Mouse (Mus musculus) thymus, adult 18-20 months (tissue): ENCODE measurements around the gene Tmigd3.

Experiments used
- DNase-seq, 2 experiments: peaks; one replicate each; pipeline ENCODE4 v3.0.0; 2022; ENCODE audit warnings: mixed read lengths in 2 of 2

Tmigd3 gene

DNA sequence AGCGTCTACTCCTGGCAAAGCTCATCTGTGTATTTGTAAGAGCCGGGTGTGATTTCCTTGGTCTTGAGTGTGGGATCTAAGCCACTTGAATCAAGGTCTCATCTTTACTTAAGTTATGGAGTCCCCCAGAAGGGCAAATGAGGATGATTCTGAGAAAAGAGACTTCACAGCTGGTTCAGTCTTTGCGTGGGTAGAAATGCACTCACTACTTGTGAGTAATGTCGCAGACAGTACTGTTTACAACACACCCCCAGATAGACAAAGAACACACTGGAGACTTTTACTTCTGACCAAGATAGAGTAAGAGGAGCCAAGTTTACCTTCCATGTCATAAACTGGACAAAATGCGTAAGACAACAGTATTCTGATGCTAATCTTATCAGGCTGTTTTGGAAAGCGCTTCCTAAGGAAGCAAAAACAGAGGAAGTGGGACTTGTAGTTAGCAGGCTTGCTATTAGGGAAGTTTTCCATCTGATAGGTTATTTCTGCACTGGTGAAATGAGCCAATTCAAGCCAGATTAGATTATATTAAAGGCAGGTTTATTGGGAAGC lies 6.6 kb downstream of the Tmigd3 start:
- DNase-seq = no peak

GRCm38 (mm10) chr3:105877919-105878318 lies 7.2 kb downstream of the Tmigd3 start:
- no peak for DNase-seq

- no peak for DNase-seq
These were observed 8.0 kb downstream of the Tmigd3 start for GRCm38 (mm10) chr3:105878751-105879150.

GRCm38 (mm10) chr3:105880419-105880818 lies 9.7 kb downstream of the Tmigd3 start:
- DNase-seq = no peak

DNA sequence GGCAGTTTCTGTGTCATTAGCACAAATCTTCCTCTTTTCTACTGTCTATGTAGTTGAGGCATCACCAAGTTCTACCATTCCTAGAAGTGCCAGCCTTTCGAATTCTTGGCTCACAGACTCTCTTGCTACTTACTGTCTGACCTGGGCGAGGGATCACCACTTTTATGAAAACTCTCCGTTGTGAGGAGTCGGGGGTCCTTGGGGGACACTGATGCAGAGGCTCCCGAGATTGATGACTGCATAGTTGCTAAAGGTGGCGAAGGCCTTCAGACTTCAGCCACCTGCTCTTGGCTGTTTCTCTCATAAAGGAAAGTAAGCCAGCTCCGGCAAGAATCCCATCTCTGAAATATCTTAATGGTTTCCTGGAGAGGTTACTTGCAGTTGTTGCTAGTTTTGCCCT lies 11.4 kb downstream of the Tmigd3 start:
- DNase-seq = no peak

DNA sequence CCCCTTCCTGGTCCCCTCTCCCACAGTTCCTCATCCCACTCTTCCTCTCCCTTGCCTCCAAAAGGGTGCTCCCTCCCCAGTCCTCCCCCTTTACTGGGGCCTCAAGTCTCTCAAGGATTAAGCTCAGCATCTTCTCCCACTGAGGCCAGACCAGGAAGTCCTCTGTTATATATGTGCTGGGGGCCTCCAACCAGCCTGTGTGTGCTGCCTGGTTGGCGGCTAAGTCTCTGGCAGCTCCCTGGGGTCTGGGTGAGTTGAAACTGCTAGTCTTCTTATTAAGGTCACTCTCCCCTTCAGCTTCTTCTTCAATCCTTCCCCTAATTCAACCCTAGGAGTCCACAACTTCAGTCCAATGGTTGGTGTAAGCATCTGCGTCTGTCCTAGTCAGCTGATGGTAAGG lies 12.4 kb downstream of the Tmigd3 start:
- no peak for DNase-seq

DNA sequence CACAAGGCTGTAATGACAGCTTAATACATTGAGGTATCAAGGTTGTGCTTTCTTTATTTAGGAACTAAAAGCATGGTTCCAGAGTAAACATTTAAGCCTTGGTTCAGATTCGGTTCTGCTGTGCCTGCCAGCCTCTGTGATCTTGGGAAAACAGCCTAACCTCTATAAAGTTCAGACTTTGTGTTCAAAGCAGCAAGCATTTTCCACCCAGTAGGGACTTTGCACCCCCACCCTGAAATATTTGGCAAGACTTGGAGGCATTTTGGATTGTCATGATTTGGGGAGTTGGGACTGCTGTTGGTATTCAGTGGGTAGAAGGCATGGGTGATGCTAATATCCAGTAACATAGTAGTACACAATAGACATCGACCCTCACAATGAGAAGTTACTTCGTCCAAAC lies 18.3 kb downstream of the Tmigd3 start:
- no peak for DNase-seq

DNA sequence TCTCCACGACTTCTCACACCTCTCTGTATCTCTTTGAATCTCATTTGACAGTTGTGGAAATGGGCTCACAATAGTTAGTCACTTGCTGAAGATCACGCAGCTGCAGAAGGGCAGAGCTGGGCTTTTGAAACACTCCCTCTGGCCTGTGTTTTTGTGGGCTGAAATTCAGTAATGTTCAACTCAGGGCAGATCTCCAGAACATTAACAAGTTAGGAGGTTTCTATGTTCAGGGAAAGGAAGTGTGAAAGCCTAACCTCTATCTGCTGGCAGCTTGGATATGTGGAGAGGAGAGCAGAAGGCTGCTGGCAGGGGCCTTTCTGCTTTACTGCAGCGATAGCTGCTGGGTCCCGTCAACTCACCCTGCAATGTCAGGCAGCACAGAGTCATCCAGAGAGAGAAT lies 19.5 kb downstream of the Tmigd3 start:
- DNase-seq = no peak

GRCm38 (mm10) chr3:105891141-105891540 lies 20.4 kb downstream of the Tmigd3 start:
- no peak for DNase-seq

DNA sequence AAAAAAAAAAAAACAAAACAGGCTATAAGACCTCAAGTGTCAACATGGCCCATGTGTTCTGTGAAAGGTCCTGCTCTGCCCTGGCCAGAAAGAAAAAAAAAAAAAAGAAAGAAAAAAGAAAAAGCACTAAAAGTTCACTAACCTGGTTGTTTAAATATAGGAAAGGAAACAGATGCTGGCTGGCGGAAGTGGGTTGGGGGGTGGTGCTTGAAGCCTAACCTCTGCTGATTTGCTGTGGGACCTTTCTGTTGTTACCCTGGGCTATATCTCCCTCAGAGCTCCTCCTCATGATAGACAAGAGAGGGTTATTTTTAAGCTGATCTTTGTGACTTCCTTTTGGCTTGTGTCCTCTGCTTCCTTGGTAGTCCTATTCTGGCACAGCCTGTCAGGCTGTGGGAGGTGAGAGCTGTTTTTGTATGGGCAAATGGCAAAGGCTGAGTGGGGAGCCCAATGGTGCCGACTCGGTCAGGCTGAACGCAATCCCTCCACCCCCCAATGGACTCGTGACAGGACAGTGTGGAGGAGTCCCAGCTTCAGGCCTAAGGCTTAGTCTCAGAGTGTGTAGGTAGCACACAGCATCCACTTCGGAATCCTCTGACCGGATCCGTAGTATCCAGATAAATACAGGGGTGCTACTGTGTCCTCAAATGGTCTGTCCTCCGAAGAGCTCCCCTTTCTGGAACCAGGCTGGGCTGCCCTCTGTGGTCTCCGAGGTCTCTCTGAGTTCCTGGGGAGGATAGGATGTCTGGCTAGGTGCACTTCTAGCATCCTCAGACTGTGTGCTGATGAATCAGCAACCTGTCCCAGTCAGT lies 21.3 kb downstream of the Tmigd3 start:
- peak; percentile 76 to 84 for DNase-seq

- peak; percentile 71 to 87 for DNase-seq
These were observed 22.1 kb downstream of the Tmigd3 start for GRCm38 (mm10) chr3:105892572-105893495.

GRCm38 (mm10) chr3:105893941-105894391 lies 23.3 kb downstream of the Tmigd3 start:
- DNase-seq = peak in 1 of 2 experiments; percentile 33

DNA sequence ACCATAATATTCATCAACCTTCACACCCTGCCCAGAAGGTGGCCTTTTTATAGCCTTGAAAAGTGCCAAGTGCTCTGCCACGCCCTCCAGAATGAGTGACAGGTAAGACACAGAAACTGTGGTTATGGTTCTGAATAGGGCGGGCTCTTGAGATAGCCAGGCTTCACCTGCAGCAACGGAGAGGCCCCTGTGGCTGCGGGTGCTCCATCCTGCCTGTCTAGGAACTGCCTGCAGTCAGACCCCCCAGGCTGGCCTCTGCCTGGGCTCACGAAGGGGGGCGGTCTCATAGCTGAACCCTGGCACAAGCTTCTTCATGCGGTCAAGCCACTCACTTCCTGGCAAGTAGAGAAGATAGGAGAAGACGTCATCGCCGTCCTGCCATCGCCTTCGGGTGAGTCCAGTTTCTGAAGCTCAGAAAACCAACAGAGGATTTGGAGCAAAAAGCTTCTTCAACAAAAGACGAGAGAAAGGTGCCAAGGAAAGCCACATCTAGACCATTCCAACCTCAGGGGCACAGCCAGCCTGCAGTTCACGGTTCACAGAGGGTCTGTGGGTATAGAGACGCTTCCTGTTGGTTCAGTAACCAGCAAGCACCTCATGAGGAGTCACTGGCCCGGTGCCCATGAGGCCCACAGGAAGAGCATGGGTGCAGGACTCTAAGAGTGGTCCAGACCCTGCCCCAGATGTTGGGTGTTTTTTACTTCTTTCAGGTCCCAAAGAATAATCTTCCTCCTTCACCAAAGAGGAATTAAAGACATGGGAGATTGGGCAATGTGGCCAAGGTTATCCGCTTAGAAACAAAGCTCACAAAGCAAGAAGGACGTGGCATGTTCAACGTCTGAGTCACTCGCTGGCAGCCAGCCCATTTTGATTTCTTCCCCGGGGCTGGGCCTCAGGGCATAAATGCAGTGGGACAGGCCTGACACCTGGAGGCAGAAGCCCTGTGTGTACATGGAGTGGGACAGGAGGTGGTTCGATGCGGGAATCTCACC lies 24.2 kb downstream of the Tmigd3 start:
- peak; percentile 76 to 83 for DNase-seq

DNA sequence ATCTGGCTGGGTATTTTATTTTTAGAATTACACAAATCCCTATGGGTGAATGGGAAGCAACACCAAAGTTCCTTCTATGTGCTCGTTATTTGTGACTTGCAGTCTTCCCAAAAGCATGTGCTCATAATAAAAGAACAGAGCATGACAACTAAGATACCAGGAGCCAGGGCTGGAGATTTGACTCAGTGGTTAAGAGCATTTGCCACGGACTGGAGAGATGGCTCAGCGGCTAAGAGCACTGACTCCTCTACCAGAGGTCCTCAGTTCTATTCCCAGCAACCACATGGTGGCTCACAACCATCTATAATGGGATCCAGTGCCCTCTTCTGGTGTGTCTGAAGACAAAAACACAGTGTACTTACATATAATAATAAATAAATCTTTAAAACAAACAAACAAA lies 26.1 kb downstream of the Tmigd3 start:
- DNase-seq = no peak

- DNase-seq = no peak
These were observed 27.6 kb downstream of the Tmigd3 start for GRCm38 (mm10) chr3:105898325-105898724.

GRCm38 (mm10) chr3:105898861-105899260 lies 28.2 kb downstream of the Tmigd3 start:
- DNase-seq = no peak

DNA sequence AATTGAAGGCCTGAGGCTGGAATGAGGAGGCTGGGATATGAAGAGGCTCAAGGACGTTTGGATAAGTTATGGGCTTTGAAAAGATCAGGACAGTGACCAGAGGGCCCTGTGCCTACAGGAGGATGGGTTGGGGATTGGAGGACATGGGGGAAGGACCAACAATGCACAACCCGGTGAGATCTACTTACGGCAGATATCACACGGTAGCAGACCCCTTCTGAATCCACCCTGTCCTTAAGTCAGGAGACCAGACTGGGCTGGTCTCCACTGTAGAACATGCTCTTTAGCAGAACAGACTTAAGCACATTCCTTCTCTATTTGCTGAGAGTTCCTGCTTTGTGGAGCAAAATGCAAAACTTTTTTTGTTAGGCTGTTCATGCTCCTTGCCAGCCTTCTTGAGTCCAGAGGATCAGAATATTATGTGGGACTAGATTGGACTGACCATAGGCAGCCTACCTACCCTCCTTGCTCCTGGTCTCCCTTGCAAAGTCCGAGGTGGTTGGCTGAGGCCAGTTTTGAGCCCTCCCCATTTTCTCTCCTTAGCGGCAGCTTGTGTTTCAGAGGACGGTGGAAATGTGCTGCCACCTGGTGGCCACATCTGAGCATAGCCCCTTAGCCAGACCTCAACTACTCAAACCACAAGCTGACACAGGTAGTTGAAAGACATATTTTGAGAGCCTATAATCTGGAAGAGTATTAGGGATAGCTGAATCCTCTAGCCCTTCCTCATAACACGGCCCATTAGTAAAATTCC lies 28.9 kb downstream of the Tmigd3 start:
- peak; percentile 59 to 73 for DNase-seq

DNA sequence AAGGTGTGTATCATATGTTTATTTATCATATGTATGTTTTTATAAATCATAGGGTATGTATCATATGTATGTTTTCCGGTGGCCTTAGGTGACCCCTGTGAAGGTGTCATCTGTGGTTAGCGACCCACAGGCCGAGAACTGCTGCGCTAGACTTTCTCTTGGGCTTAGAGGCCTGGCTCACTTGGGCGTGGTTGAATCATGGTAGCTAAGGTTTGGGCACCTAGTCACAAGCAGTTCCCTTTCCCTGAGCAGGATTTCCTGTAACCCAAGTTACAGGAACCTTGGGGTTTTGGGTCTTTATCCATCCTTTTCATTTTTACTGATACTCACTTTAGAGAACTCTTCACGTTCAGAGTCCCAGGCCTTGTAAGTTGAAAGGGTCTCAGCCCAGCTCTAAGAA lies 29.6 kb downstream of the Tmigd3 start:
- DNase-seq = no peak

GRCm38 (mm10) chr3:105900716-105901115 lies 30.0 kb downstream of the Tmigd3 start:
- peak in 1 of 2 experiments; percentile 26 for DNase-seq

DNA sequence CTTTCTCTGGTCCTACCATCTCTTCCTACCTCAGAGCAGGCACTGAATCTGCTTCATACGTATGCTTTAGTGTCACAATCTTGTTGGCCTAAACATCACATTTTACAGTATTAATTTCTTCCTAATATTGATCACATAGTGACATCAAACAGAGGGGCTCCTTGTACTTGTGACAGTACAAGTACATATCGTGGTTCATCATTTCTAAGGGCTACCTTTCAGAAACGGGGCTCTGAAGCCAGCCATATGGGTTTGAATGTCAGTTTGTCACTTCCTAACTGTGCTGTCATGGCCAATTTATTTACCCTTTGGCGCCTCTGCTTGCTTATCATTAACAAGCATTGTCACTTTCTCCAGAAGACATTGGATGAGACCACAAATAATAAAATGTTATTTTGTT lies 30.8 kb downstream of the Tmigd3 start:
- DNase-seq = no peak

- DNase-seq = no peak
These were observed 33.5 kb downstream of the Tmigd3 start for GRCm38 (mm10) chr3:105904213-105904612.
